Mouse (Mus musculus) cerebellum, adult (tissue): ENCODE data around the gene Pygm.

ENCODE experiments used
- ATAC-seq: cut with Nextera tagmentation; 2 replicates; pipeline ENCODE4 v1.9.2; 2017; ENCODE audit warnings: mild to moderate bottlenecking, moderate library complexity, mixed read lengths; ENCODE audit not compliant: insufficient number of reproducible peaks, low FRiP score, low TSS enrichment

Gene Pygm

DNA sequence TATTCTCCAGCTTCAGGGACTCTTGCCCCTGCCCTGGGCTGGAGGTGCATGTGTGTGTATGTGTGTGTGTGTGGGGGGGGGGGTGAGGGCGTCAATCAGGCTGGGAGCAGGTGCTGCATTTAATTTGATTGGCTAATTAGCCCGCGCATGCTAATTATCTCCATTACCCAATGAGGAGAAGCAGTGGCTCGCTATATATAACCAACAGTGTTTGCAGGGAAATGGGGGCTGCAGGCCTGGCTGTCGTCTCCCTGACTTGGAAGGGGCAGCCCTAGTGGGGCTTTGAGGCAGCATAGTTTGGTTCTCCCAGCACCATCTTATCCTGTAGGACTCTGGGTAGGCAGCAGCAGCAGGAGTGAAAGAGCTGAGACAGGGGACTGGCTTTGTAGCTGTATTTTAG is 41.4 kb downstream of the Pygm start:
- ATAC-seq, result no peak

DNA sequence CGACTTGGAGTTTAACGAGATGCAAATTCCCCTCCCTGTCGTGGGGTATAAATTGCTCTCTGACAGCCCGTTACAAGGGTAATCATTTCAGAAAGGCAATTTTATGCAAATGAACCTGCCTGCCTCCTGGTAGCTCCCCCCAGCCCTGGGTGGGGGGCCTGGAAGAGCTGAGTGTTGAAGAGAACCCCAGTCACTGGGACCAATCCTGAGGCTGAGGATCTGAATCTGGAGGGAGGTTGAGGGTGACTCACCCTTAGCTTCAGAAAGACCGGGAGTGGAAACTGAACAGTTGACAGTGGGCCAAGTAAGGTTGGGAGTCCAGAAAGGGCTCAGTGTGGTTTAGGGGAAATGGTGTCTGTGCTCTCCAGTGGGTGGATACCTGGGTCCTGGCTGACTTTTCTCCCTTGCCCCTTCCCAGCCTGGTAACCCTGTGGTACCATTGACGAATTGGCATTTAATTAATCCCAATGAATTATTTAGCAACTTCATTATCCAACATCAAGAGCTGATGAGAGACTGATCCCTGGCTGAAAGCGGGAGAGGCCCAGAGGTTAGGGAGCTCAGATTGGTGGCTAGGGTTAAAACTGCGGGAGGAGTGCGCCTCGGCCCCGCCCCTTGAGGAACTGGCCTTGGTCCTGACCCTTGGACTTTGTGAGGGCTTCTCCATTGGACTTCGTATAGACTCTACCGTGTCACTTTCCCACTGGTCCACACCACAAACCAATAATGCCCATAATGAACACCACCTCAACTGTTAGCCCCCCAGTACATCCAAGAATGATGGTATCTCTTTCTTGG is 42.7 kb downstream of the Pygm start:
- ATAC-seq, result no peak

DNA sequence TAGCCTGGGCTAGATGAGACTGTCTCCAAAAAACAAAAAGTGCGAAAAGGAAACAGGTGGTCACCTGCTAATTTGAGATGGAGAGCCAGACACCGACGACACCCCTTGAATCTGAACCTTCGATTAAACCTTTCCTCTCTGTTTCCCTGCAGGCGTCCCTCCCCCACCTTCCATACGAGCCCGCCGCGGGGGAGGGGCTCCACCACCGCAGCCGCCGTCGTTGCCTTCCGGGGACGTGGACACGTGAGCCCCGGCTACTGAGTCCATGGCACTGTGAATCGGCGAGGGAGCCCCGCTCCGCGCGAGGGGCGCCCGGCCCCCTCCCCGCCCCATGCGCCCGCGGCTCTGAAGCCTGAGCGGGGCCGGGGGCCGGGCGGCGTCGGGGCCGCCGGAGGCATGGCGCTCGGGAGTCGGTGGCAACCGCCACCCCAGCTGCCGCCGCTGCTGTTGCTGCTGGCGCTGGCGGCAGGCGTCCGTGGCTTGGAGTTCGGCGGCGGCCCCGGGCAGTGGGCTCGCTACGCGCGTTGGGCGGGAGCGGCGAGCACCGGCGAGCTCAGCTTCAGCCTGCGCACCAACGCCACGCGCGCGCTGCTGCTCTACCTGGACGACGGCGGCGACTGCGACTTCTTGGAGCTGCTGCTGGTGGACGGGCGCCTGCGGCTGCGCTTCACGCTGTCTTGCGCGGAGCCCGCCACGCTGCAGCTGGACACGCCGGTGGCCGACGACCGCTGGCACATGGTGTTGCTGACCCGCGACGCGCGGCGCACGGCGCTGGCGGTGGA is 43.6 kb downstream of the Pygm start:
- no peak for ATAC-seq

DNA sequence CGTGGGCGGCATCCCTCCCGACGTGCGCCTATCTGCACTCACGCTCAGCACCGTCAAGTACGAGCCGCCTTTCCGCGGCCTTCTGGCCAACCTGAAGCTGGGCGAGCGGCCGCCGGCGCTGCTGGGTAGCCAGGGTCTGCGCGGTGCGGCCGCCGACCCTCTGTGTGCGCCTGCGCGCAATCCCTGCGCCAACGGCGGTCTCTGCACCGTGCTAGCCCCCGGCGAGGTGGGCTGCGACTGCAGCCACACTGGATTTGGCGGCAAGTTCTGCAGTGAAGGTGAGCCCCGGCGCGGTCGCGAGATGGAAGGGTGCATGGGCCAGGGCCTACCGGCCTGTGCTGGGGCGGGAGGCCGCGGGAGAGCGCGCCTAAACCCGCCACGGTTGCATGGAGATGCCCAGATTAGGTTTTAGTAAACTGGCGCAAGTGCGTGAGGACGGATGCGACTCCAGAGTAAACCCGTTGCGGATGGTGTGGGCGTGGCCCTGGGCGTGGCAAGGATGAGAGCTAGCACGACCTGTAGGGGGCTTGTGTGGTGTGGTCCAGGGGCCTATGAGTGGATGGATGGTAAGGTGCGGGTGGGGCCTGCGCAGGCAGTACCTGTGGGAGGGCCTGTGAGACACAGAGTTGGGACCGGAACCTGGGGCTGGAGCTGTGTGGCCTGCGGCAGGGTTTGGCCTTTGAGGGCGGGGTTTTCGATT is 44.5 kb downstream of the Pygm start:
- no peak for ATAC-seq

DNA sequence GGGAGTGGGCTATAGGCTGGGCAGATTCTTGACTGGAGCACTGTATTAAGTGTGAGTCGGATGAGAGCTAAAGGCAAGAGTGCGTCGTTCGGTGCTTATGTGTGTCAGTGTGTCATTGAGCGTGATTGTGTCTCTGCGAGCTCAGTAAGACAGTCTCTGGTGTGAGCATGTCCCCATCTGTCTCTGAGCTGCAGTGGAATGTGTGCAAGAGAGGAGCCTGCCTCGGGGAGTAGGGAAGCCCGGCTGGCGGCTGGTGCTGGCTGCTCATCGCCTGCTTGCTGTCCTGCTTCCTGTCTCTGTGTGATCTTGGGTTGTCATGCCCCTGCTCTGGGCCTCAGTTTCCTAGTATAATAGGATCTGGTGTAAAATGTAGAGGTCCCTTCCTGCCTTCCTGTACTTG is 58.8 kb downstream of the Pygm start:
- no peak for ATAC-seq

DNA sequence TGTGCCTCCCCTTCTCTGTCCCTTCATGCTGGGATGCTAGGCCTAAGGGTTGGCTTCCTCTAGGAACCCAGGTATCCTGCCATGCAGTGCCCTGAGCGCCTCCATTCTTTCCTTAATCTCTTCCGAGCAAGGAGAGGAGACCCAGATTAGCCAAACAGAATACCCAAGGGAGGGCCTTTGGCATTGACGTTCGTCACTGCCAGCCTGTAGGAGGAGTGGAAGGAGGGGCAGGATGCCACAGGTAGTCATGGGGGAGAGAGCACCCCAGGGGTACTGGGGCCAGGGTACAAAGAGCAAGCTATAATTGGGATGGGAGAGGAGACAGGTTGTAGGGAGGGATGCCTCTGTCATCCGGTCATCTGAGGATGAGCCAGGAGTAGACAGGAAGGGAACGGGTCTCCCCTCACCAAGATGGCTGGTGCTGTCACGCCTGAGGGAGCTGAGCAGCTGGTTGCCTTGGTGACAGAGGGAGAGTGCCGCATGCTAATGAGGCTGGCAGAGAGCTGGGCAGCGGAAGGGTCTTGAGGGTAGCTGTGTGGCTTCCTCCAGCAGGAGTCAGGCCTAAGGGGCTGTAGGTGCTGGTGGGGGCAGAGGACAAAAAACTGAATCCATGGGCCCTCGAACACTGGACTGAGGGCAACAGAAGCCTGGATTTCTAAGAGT is 61.7 kb downstream of the Pygm start:
- no peak for ATAC-seq

DNA sequence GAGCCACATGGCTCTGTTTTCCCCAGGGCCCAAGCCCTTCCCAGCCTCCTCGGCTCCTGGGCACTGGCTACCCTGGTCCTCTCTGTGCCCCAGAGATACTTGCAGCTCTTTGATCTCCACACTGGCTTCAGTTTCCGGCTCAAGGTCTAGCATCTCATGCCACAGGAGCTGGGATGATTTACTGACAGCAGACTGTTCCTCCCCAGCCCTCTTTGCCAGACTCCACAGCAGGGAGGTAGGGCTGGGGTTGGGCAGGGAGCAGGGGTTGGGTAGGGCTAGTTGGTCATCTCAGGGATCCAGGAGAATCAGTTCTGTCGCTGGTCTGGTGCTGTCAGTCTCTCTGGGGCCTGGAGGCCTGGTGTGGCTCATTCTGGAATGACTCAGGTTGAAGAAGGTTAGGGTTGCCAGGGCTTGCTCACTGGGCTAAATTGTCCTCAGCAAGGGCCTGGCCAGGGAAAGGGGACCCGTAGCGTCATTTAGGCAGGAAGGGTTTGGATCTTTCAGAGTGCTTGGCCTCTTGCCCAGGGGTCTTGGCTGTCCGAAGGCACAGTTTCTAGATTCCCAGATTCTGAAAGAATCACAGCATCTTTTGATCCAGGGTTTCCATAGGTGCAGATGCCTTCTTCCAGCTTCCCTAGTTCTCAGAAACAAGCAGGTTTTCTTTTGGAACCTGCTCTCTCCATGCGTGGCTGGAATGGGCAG is 62.7 kb downstream of the Pygm start:
- ATAC-seq, result no peak
